Mouse (Mus musculus) cortical plate, adult 2 months (tissue): ENCODE data around the gene Gm5089. TPM values are rescaled to one million over a fixed set of nuclear protein-coding genes. Genes with fewer than 3 reads are reported as not detected.

Experiments
- H3K27ac ChIP-seq: fragments of 200-500 bp; 2 replicates; pipeline ENCODE4 v1.5.1; 2012; ENCODE audit warnings: low read length, control low read depth, inconsistent platforms; ENCODE audit not compliant: insufficient read depth
- H3K4me1 ChIP-seq: fragments of 200-500 bp; 2 replicates; pipeline ENCODE4 v1.6.1; 2011; ENCODE audit warnings: low read length; ENCODE audit not compliant: control insufficient read depth, insufficient read depth
- H3K4me3 ChIP-seq: fragments of 200-500 bp; 2 replicates; pipeline ENCODE4 v1.5.1; 2011; ENCODE audit warnings: mild to moderate bottlenecking, low read length, control low read depth; ENCODE audit not compliant: insufficient read depth
- CTCF ChIP-seq: fragments of 200-500 bp; IDR thresholded peaks from 2 replicates; pipeline ENCODE4 v1.5.1; 2011; ENCODE audit warnings: mild to moderate bottlenecking, control low read depth, low read length; ENCODE audit not compliant: insufficient read depth; ENCODE audit errors: extremely low read depth
- POLR2A ChIP-seq: fragments of 200-500 bp; IDR thresholded peaks from 2 replicates; pipeline ENCODE4 v1.6.1; 2011; ENCODE audit warnings: mild to moderate bottlenecking, low read length, control low read depth; ENCODE audit not compliant: insufficient read depth; ENCODE audit errors: extremely low read depth
- polyA plus RNA-seq: library from polyadenylated mRNA; depleted of rRNA; stranded (reverse); fragments of >200 nt; gene quantifications from 2 replicates; pipeline ENCODE4 v1.2.3, GENCODE M21; 2012; rRNA removed

Gm5089 gene
- polyA plus RNA-seq, result 0.13 and 0.17 TPM in 2 replicates

GRCm38 (mm10) chr14:122450496-122451382 lies at the start of gene Gm5089:
TSS of gene Gm5089 (minus strand) at chr14:122451115.
- H3K4me3 ChIP-seq, result peak within 1 kb of the TSS; percentile 15
- peak within 1 kb of the TSS; percentile 28; the same call in 1 of the 2 replicates for H3K27ac ChIP-seq
- no peaks in the 10 kb centered on the region for H3K4me1 ChIP-seq
- TF ChIP-seq CTCF (no peak), POLR2A (no peak)

GRCm38 (mm10) chr14:122492015-122492414 lies 41.1 kb upstream of the Gm5089 start:
- Histone ChIP-seq H3K4me3 (no peak overlapping the region), H3K4me1 (no peaks in the 10 kb centered on the region), H3K27ac (no peak overlapping the region)
- TF ChIP-seq POLR2A, result no peak
- no peak for TF ChIP-seq CTCF

- TF ChIP-seq POLR2A (no peak), CTCF (no peak)
- Histone ChIP-seq H3K4me1 (no peaks in the 10 kb centered on the region), H3K4me3 (no peak overlapping the region), H3K27ac (no peak overlapping the region)
These were observed 40.6 kb upstream of the Gm5089 start for GRCm38 (mm10) chr14:122491521-122491920.

GRCm38 (mm10) chr14:122490441-122491328 lies 39.8 kb upstream of the Gm5089 start, which contains the start of gene Gm10837:
TSS of gene Gm10837 (plus strand) at chr14:122490586.
- TF ChIP-seq CTCF, result no peak
- no peak for TF ChIP-seq POLR2A

GRCm38 (mm10) chr14:122489686-122490414 lies 38.9 kb upstream of the Gm5089 start:
- no peak overlapping the region; the same call in 1 of the 2 replicates for H3K4me3 ChIP-seq
- H3K27ac ChIP-seq, result peak overlapping the region; percentile 54
- no peak for TF ChIP-seq POLR2A
- H3K4me1 ChIP-seq, result no peaks in the 10 kb centered on the region

More at GRCm38 (mm10) chr14:122490441-122491328, 39.8 kb upstream of the Gm5089 start, which contains the start of gene Gm10837:
- Histone ChIP-seq H3K4me3 (peak within 1 kb of the TSS; percentile 23), H3K27ac (peak within 1 kb of the TSS; percentile 54), H3K4me1 (no peaks in the 10 kb centered on the region)

- H3K4me1 ChIP-seq, result no peaks in the 10 kb centered on the region
These were observed 38.1 kb upstream of the Gm5089 start for GRCm38 (mm10) chr14:122489041-122489440.

GRCm38 (mm10) chr14:122487366-122487765 lies 36.5 kb upstream of the Gm5089 start:
- Histone ChIP-seq H3K27ac (peak overlapping the region; percentile 42; the same call in 1 of the 2 replicates), H3K4me3 (no peak overlapping the region), H3K4me1 (no peaks in the 10 kb centered on the region)
- TF ChIP-seq POLR2A (no peak), CTCF (no peak)

More at GRCm38 (mm10) chr14:122489041-122489440, 38.1 kb upstream of the Gm5089 start:
- no peak for TF ChIP-seq CTCF
- TF ChIP-seq POLR2A, result no peak
- Histone ChIP-seq H3K4me3 (no peak overlapping the region), H3K27ac (peak overlapping the region; percentile 23; the same call in 1 of the 2 replicates)

- no peak overlapping the region for H3K4me3 ChIP-seq
- TF ChIP-seq CTCF (no peak), POLR2A (no peak)
- no peak overlapping the region for H3K27ac ChIP-seq
These were observed 35.7 kb upstream of the Gm5089 start for GRCm38 (mm10) chr14:122486611-122487010.

GRCm38 (mm10) chr14:122485635-122486181 lies 34.8 kb upstream of the Gm5089 start:
- no peak for TF ChIP-seq CTCF
- TF ChIP-seq POLR2A, result no peak
- peak overlapping the region; percentile 84 for H3K27ac ChIP-seq
- H3K4me3 ChIP-seq, result no peak overlapping the region
- no peaks in the 10 kb centered on the region for H3K4me1 ChIP-seq

More at GRCm38 (mm10) chr14:122486611-122487010, 35.7 kb upstream of the Gm5089 start:
- H3K4me1 ChIP-seq, result no peaks in the 10 kb centered on the region
